Comparison of ENCODE assay signal across 12 mouse cellular contexts in genomic region chr4:24797280-24797679, GRCm38 (mm10).
"Had no signal": no experiment of that assay in that cellular context is flagged by ENCODE, and none has a peak within 500 bp of the region (broad histone marks: within the 10 kb centered on the region; RNA-seq: fewer than 3 reads in every experiment).

No protein-coding gene starts in this region.

- DNase-seq: gastrocnemius, adult 2 months; gastrocnemius, postnatal 10 days; gastrocnemius, postnatal 25 days; heart, adult 18-20 months; heart, postnatal 10 days; heart, postnatal 4 days; kidney, adult 18-20 months; kidney, adult 8-10 months; kidney, postnatal 10 days; kidney, postnatal 25 days; kidney, postnatal 4 days; layer of hippocampus, postnatal 36 days had no signal
